Mouse (Mus musculus) heart, embryonic 16.5 days (tissue): Measurements from ENCODE around the gene Car7. TPM values are rescaled to one million over a fixed set of nuclear protein-coding genes. Genes with fewer than 3 reads are reported as not detected.

Experiments
- ATAC-seq: fragments of 200-750 bp; cut with Nextera tagmentation; replicated peaks from 2 replicates; pipeline ENCODE4 v1.8.0; 2017; ENCODE audit warnings: moderate number of reproducible peaks; ENCODE audit not compliant: insufficient read depth, low FRiP score; ENCODE audit errors: extremely low read depth
- H3K27ac ChIP-seq: fragments of 300-500 bp; sonication (generic); 2 replicates; pipeline ENCODE4 v1.5.1; 2014; ENCODE audit warnings: mild to moderate bottlenecking, low read length, control low read depth, moderate library complexity
- H3K27me3 ChIP-seq: fragments of 300-500 bp; sonication (generic); 2 replicates; pipeline ENCODE4 v1.6.1; 2014; ENCODE audit warnings: low read length, mixed read lengths; ENCODE audit not compliant: control insufficient read depth, insufficient read depth
- H3K36me3 ChIP-seq: fragments of 300-500 bp; sonication (generic); 2 replicates; pipeline ENCODE4 v1.6.1; 2014; ENCODE audit not compliant: control insufficient read depth, insufficient read depth
- H3K4me1 ChIP-seq: fragments of 300-500 bp; sonication (generic); 2 replicates; pipeline ENCODE4 v1.6.1; 2014; ENCODE audit warnings: low read length, mixed read lengths; ENCODE audit not compliant: control insufficient read depth, insufficient read depth
- H3K4me2 ChIP-seq: fragments of 300-500 bp; sonication (generic); 2 replicates; pipeline ENCODE4 v1.6.1; 2014; ENCODE audit warnings: low read depth, mild to moderate bottlenecking, control low read depth, low read length
- H3K4me3 ChIP-seq: fragments of 300-500 bp; sonication (generic); 2 replicates; pipeline ENCODE4 v1.5.1; 2014; ENCODE audit warnings: mild to moderate bottlenecking, control low read depth, low read length
- H3K9ac ChIP-seq: fragments of 300-500 bp; sonication (generic); 2 replicates; pipeline ENCODE4 v1.6.1; 2014; ENCODE audit warnings: low read length, control low read depth
- H3K9me3 ChIP-seq: fragments of 300-500 bp; sonication (generic); replicated peaks from 2 replicates; pipeline ENCODE4 v1.6.1; 2016; ENCODE audit warnings: low read length; ENCODE audit not compliant: control insufficient read depth
- WGBS: fragments of 180-500 bp; shearing (Covaris S2); extraction: QIAGEN DNeasy Blood & Tissue Kit; methylation state at CpG from one replicate; pipeline ENCODE4 v1.1.7; 2014; 5-methylcytosine and 5-hydroxymethylcytosine counted together
- polyA plus RNA-seq: library from polyadenylated mRNA; unstranded; fragments of >200 nt; fragmentation: Nextera tagmentation; extraction: Ambion mirVana; gene quantifications from 2 replicates; pipeline ENCODE4 v1.2.1, GENCODE M21; 2015

The Car7 gene
- polyA plus RNA-seq, 1 experiment from 2014 or later: 3.0 TPM

DNA sequence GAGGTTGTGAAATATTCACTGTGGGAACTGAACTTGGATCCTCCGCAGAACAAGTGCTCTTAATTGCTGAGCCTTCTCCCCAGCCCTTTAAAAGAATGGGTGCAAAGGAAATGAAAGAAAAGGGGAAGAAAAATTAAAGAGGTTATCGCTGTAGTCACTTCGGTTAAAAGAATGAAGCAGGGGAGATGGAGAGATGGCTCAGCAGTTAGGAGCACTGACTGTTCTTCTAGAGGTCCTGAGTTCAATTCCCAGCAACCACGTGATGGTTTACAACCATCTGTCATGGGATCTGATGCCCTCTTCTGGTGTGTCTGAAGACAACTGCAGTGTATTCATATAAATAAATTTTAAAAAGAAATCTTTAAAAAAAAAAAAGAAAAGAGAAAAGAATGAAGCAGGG is 1.5 kb downstream of the Car7 start:
- Histone ChIP-seq H3K36me3 (peaks cover 4% of the 10 kb centered on the region; the same call in 1 of the 2 replicates), H3K9me3 (no peaks in the 10 kb centered on the region), H3K4me1 (peaks cover 23% of the 10 kb centered on the region), H3K4me3 (peak overlapping the region; percentile 84), H3K27me3 (peaks cover 25% of the 10 kb centered on the region), H3K4me2 (peak overlapping the region; percentile 86), H3K27ac (no peak overlapping the region), H3K9ac (no peak overlapping the region)
- 87% methylated on average over 4 of the region's 4 CpGs for WGBS
- no peak for ATAC-seq

GRCm38 (mm10) chr8:104538896-104539295 is 4.4 kb downstream of the Car7 start:
- no peaks in the 10 kb centered on the region for H3K36me3 ChIP-seq
- no peak overlapping the region for H3K4me3 ChIP-seq
- H3K9ac ChIP-seq: no peak overlapping the region
- no peak for ATAC-seq
- peaks cover 19% of the 10 kb centered on the region for H3K4me1 ChIP-seq
- H3K9me3 ChIP-seq: no peaks in the 10 kb centered on the region
- H3K27ac ChIP-seq: no peak overlapping the region
- H3K4me2 ChIP-seq: no peak overlapping the region
- 95% methylated on average over 4 of the region's 4 CpGs for WGBS
- H3K27me3 ChIP-seq: peaks cover 47% of the 10 kb centered on the region

GRCm38 (mm10) chr8:104539566-104539965 is 5.1 kb downstream of the Car7 start:
- H3K9me3 ChIP-seq: no peaks in the 10 kb centered on the region
- H3K36me3 ChIP-seq: no peaks in the 10 kb centered on the region
- no peak overlapping the region for H3K9ac ChIP-seq
- H3K27me3 ChIP-seq: peaks cover 47% of the 10 kb centered on the region
- ATAC-seq: no peak
- peaks cover 19% of the 10 kb centered on the region for H3K4me1 ChIP-seq
- H3K27ac ChIP-seq: no peak overlapping the region
- H3K4me2 ChIP-seq: no peak overlapping the region
- H3K4me3 ChIP-seq: no peak overlapping the region
- WGBS: 85% methylated on average over 2 of the region's 2 CpGs

GRCm38 (mm10) chr8:104540238-104540637 is 5.7 kb downstream of the Car7 start:
- no peaks in the 10 kb centered on the region for H3K36me3 ChIP-seq
- WGBS: 44% methylated on average over 7 of the region's 7 CpGs
- no peaks in the 10 kb centered on the region for H3K9me3 ChIP-seq
- peaks cover 16% of the 10 kb centered on the region for H3K4me1 ChIP-seq
- no peak overlapping the region for H3K9ac ChIP-seq
- H3K27ac ChIP-seq: no peak overlapping the region
- ATAC-seq: no peak
- H3K4me2 ChIP-seq: peak overlapping the region; percentile 98
- peak overlapping the region; percentile 62 for H3K4me3 ChIP-seq
- peaks cover 47% of the 10 kb centered on the region for H3K27me3 ChIP-seq

GRCm38 (mm10) chr8:104540710-104541514 is 6.4 kb downstream of the Car7 start:
- H3K4me2 ChIP-seq: peak overlapping the region; percentile 98
- no peaks in the 10 kb centered on the region for H3K36me3 ChIP-seq
- H3K27ac ChIP-seq: no peak overlapping the region
- H3K27me3 ChIP-seq: peaks cover 47% of the 10 kb centered on the region
- peak; percentile 33 for ATAC-seq
- peak overlapping the region; percentile 71 for H3K9ac ChIP-seq
- peak overlapping the region; percentile 62 for H3K4me3 ChIP-seq
- under 1% methylated on average over 76 of the region's 76 CpGs for WGBS
- peaks cover 11% of the 10 kb centered on the region; the same call in 1 of the 2 replicates for H3K4me1 ChIP-seq
- no peaks in the 10 kb centered on the region for H3K9me3 ChIP-seq

DNA sequence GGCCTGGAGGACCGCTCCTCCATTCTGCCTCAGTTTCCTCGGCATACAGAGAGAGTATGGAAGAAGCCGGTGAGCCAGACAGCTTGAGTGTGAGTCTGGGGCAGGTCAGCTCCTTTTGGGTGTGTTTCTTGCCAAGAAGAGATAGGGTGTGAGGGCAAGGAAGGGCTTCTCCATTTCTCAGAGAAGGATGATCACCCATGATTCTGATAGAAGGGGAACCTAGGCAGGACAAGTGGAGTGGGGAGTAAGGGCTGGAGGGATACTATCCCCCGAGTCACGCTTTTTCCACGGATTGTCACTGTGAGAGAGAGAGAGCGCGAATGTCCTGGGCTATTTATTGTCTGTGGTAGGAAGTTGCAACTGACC is 7.0 kb downstream of the Car7 start:
- no peaks in the 10 kb centered on the region for H3K9me3 ChIP-seq
- H3K4me2 ChIP-seq: peak overlapping the region; percentile 98
- 18% methylated on average over 8 of the region's 8 CpGs for WGBS
- peak overlapping the region; percentile 71 for H3K9ac ChIP-seq
- ATAC-seq: no peak
- H3K4me3 ChIP-seq: peak overlapping the region; percentile 62
- no peaks in the 10 kb centered on the region for H3K36me3 ChIP-seq
- no peak overlapping the region for H3K27ac ChIP-seq
- peaks cover 11% of the 10 kb centered on the region; the same call in 1 of the 2 replicates for H3K4me1 ChIP-seq
- H3K27me3 ChIP-seq: peaks cover 47% of the 10 kb centered on the region

DNA sequence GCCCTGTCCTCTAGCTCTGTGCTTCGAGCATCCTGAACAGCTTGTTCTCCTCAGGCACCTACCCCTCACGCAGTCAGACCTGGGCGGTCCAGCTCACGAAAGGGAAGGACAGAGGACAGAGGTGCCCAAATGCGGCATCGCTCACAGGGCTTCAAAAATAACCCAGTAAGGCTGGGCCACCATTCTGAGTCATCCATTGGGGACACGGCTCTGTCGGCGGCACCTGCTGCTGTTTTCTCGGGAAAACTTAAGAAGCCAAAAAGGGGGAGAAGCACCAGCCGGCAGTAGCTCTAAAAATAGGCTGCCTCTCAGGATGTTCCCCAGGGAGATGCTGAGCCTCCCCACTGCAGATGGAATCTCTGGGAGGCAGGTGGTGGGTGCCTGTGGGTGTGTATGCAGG is 7.7 kb downstream of the Car7 start:
- Histone ChIP-seq H3K9ac (no peak overlapping the region), H3K4me2 (peak overlapping the region; percentile 38; the same call in 1 of the 2 replicates), H3K27ac (no peak overlapping the region), H3K4me1 (peaks cover 11% of the 10 kb centered on the region; the same call in 1 of the 2 replicates), H3K27me3 (peaks cover 47% of the 10 kb centered on the region), H3K36me3 (no peaks in the 10 kb centered on the region), H3K9me3 (no peaks in the 10 kb centered on the region), H3K4me3 (peak overlapping the region; percentile 62)
- 9% methylated on average over 11 of the region's 11 CpGs for WGBS
- ATAC-seq: no peak

DNA sequence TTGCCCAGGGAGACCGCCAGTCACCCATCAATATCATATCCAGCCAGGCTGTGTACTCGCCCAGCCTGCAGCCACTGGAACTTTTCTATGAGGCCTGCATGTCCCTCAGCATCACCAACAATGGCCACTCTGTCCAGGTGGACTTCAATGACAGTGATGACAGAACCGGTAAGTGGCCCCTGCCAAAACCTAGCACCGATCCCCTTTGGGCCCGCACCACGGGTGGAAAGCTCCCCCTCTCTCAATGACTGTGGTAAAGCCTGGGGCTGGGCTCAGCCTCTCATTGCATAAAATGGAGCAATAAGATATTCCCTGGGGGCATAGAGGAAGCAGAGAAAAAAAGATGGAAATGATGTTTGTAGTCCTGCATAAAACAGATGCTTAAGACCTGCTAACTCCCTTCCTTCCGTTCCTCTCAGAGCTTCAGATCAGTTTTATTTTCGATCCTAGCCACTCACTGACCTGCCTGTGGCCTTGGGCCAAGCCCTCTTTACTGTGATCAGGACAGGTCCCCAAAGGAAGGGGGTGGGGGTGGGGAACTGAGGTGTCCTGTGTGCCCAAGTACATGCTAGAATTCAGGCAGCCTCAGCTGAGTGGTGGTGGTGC is 9.1 kb downstream of the Car7 start:
- Histone ChIP-seq H3K9me3 (no peaks in the 10 kb centered on the region), H3K36me3 (no peaks in the 10 kb centered on the region), H3K4me2 (no peak overlapping the region), H3K4me1 (peaks cover 11% of the 10 kb centered on the region; the same call in 1 of the 2 replicates), H3K9ac (no peak overlapping the region), H3K27ac (no peak overlapping the region), H3K4me3 (no peak overlapping the region), H3K27me3 (peaks cover 45% of the 10 kb centered on the region)
- WGBS: 80% methylated on average over 8 of the region's 8 CpGs
- no peak for ATAC-seq

- H3K9ac ChIP-seq: no peak overlapping the region
- no peak for ATAC-seq
- no peak overlapping the region for H3K4me2 ChIP-seq
- no peaks in the 10 kb centered on the region for H3K36me3 ChIP-seq
- H3K4me3 ChIP-seq: no peak overlapping the region
- H3K4me1 ChIP-seq: no peaks in the 10 kb centered on the region
- no peak overlapping the region for H3K27ac ChIP-seq
- WGBS: 72% methylated on average over 4 of the region's 4 CpGs
- no peaks in the 10 kb centered on the region for H3K9me3 ChIP-seq
- 0 out of 2 replicates have a peak, but pooled peaks cover 4% of the 10 kb centered on the region for H3K27me3 ChIP-seq
Measured at GRCm38 (mm10) chr8:104555191-104555590, 20.7 kb downstream of the Car7 start.
